Mouse (Mus musculus) ES-Bruce4 (cell line): ENCODE results near the gene Tra2b. TPM values are rescaled to one million over a fixed set of nuclear protein-coding genes. Genes with fewer than 3 reads are reported as not detected.
"Not testable (repeated sequence)": the region's sequence is repeated elsewhere in the genome, so short reads cannot be mapped to it uniquely, and the experiment has no call there.

Experiments used
- H3K27ac ChIP-seq: 2 replicates; pipeline ENCODE4 v1.5.1; 2012; ENCODE audit warnings: low read length, inconsistent platforms; ENCODE audit not compliant: insufficient read depth
- H3K27me3 ChIP-seq: 2 replicates; pipeline ENCODE4 v1.6.1; 2012; ENCODE audit warnings: mild to moderate bottlenecking, low read length, inconsistent platforms; ENCODE audit not compliant: control insufficient read depth, poor library complexity, insufficient read depth, severe bottlenecking
- H3K36me3 ChIP-seq: 2 replicates; pipeline ENCODE4 v1.6.1; 2012; ENCODE audit warnings: inconsistent platforms, mild to moderate bottlenecking, low read length, moderate library complexity; ENCODE audit not compliant: control insufficient read depth, poor library complexity, insufficient read depth, severe bottlenecking
- H3K4me1 ChIP-seq: one replicate; pipeline ENCODE4 v1.8.1; 2011; ENCODE audit warnings: low read length; ENCODE audit not compliant: control insufficient read depth, insufficient read depth
- H3K4me3 ChIP-seq: 2 replicates; pipeline ENCODE4 v1.5.1; 2011; ENCODE audit warnings: low read depth, mild to moderate bottlenecking, low read length
- H3K9ac ChIP-seq: 2 replicates; pipeline ENCODE4 v1.6.1; 2012; ENCODE audit warnings: low read depth, mild to moderate bottlenecking, inconsistent platforms; ENCODE audit not compliant: poor library complexity, severe bottlenecking
- H3K9me3 ChIP-seq: replicated peaks from 2 replicates; pipeline ENCODE4 v1.6.1; 2012; ENCODE audit warnings: mild to moderate bottlenecking, low read length, inconsistent platforms; ENCODE audit not compliant: control insufficient read depth, poor library complexity, insufficient read depth, severe bottlenecking
- CTCF ChIP-seq: IDR thresholded peaks from one replicate; pipeline ENCODE4 v1.8.1; 2011; ENCODE audit warnings: low read depth, low read length
- EP300 ChIP-seq: IDR thresholded peaks from 2 replicates; pipeline ENCODE4 v1.6.1; 2011; ENCODE audit warnings: low read depth, low read length; ENCODE audit not compliant: insufficient read depth
- POLR2A ChIP-seq: IDR thresholded peaks from one replicate; pipeline ENCODE4 v1.8.1; 2011; ENCODE audit warnings: low read length; ENCODE audit not compliant: insufficient read depth
- polyA plus RNA-seq: library from polyadenylated mRNA; stranded (reverse); fragments of >200 nt; gene quantifications from 2 replicates; pipeline ENCODE4 v1.2.4, GENCODE M21; 2011; ENCODE audit warnings: low read depth; ENCODE audit not compliant: missing spikeins, insufficient read depth, insufficient read length

Gene Tra2b
- polyA plus RNA-seq, 1 experiment: 380 TPM

- no peaks in the 10 kb centered on the region for H3K27me3 ChIP-seq
- no peak overlapping the region for H3K9ac ChIP-seq
- H3K27ac ChIP-seq: no peak overlapping the region
- H3K4me3 ChIP-seq: no peak overlapping the region
- TF ChIP-seq POLR2A: no peak
- no peak for TF ChIP-seq CTCF
- TF ChIP-seq EP300: no peak
- no peaks in the 10 kb centered on the region for H3K4me1 ChIP-seq
- H3K9me3 ChIP-seq: no peaks in the 10 kb centered on the region
- peaks cover 33% of the 10 kb centered on the region for H3K36me3 ChIP-seq
These were observed 24.9 kb downstream of the Tra2b start for GRCm38 (mm10) chr16:22240856-22241255.

- no peaks in the 10 kb centered on the region for H3K9me3 ChIP-seq
- H3K4me1 ChIP-seq: no peaks in the 10 kb centered on the region
- no peaks in the 10 kb centered on the region for H3K27me3 ChIP-seq
- no peak for TF ChIP-seq EP300
- no peak for TF ChIP-seq CTCF
- TF ChIP-seq POLR2A: no peak
- H3K27ac ChIP-seq: no peak overlapping the region
- H3K9ac ChIP-seq: no peak overlapping the region
- H3K4me3 ChIP-seq: no peak overlapping the region
- peaks cover 27% of the 10 kb centered on the region for H3K36me3 ChIP-seq
These were observed 25.8 kb downstream of the Tra2b start for GRCm38 (mm10) chr16:22239978-22240377.

DNA sequence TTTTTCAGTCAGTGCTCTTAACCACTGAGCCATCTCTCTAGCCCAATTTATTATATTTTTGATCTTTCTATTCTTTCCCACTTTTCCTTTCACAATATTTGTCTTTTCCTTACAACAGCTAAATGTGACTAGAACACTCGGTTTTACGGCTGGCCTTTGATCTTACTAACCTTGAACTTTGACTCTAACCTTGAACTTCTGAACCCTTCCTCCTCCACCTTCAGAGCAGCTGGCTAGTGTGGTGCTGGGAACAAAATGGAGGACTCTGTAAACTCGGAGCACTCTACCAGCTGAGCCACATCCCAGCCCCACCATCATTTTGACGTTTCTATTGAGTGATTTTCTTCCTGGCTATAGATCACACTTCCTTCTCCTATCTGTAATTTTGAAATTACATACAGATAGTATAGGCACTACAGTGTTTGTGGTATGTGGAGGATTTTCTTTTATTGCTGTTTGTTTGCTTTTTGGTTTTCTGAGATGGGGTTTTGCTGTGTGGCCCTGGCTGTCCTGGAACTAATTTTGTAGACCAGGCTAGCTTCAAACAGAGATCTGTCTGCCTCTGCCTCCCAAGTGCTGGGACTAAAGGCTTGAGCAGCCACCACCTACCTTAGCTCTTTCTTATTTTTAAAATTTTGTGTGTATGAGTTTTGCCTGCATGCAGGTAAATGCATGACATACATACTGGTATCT, 26.7 kb downstream of the Tra2b start:
- Histone ChIP-seq H3K9ac (no peak overlapping the region), H3K27me3 (no peaks in the 10 kb centered on the region), H3K9me3 (no peaks in the 10 kb centered on the region), H3K36me3 (peaks cover 19% of the 10 kb centered on the region), H3K27ac (no peak overlapping the region), H3K4me3 (no peak overlapping the region), H3K4me1 (no peaks in the 10 kb centered on the region)
- TF ChIP-seq EP300: no peak
- no peak for TF ChIP-seq CTCF
- no peak for TF ChIP-seq POLR2A

- not testable (repeated sequence) for H3K4me3 ChIP-seq, H3K27ac ChIP-seq, H3K27me3 ChIP-seq, H3K9me3 ChIP-seq, H3K4me1 ChIP-seq, H3K9ac ChIP-seq
- peaks cover 16% of the 10 kb centered on the region for H3K36me3 ChIP-seq
These were observed 27.4 kb downstream of the Tra2b start for GRCm38 (mm10) chr16:22238402-22238801.

DNA sequence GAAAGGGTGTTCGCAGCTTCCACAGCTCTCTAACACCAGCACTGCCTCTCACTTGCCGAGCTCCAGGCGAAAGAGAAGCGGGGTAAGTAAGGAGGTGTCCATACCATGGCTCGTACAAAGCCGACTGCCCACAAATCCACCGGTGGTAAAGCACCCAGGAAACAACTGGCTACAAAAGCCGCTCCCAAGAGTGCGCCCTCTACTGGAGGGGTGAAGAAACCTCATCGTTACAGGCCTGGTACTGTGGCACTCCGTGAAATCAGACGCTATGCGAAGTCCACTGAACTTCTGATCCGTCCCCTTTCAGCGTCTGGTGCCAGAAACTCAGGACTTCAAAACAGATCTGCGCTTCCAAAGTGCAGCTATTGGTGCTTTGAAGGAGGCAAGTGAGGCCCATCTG, 29.0 kb downstream of the Tra2b start:
- Histone ChIP-seq H3K4me3 (no peak overlapping the region), H3K4me1 (no peaks in the 10 kb centered on the region), H3K9ac (no peak overlapping the region), H3K9me3 (no peaks in the 10 kb centered on the region), H3K27me3 (no peaks in the 10 kb centered on the region), H3K36me3 (peaks cover under 1% of the 10 kb centered on the region; the same call in 1 of the 2 replicates), H3K27ac (no peak overlapping the region)
- peak; percentile 36 for TF ChIP-seq CTCF
- no peak for TF ChIP-seq POLR2A

DNA sequence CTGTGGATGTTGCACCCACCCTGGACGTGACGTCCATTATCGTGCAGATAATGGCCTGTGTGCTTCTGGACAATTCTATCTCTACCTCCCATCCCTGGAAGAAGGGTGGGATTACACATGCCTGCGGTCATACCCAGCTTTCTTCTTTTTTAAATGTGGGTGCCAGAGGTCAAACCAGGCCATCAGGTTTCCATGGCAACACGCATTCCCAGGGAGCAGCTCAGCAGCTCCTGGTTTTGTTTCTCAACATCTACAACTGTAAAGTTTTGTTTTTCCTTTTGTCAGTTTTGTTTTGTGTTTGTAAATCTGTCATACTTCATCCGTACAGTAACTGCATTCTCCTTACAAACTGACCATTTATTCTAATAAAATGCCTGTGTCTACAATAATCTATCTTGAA, 31.3 kb downstream of the Tra2b start:
- H3K36me3 ChIP-seq: no peaks in the 10 kb centered on the region
- H3K4me3 ChIP-seq: no peak overlapping the region
- no peaks in the 10 kb centered on the region for H3K9me3 ChIP-seq
- H3K4me1 ChIP-seq: no peaks in the 10 kb centered on the region
- H3K27me3 ChIP-seq: no peaks in the 10 kb centered on the region
- no peak overlapping the region for H3K9ac ChIP-seq
- TF ChIP-seq CTCF (no peak), EP300 (no peak), POLR2A (no peak)
- H3K27ac ChIP-seq: no peak overlapping the region

- not testable (repeated sequence) for H3K9me3 ChIP-seq, H3K9ac ChIP-seq, H3K4me1 ChIP-seq, H3K36me3 ChIP-seq, H3K27ac ChIP-seq, H3K4me3 ChIP-seq, H3K27me3 ChIP-seq
These were observed 35.5 kb downstream of the Tra2b start for GRCm38 (mm10) chr16:22230276-22230675.
